Mouse (Mus musculus): ENCODE data around the gene Lrtm1. TPM values are rescaled to one million over a fixed set of nuclear protein-coding genes. Genes with fewer than 3 reads are reported as not detected.

Gene Lrtm1
- polyA plus RNA-seq, 1 experiment from 2014 or later, result 0.38 TPM

DNA sequence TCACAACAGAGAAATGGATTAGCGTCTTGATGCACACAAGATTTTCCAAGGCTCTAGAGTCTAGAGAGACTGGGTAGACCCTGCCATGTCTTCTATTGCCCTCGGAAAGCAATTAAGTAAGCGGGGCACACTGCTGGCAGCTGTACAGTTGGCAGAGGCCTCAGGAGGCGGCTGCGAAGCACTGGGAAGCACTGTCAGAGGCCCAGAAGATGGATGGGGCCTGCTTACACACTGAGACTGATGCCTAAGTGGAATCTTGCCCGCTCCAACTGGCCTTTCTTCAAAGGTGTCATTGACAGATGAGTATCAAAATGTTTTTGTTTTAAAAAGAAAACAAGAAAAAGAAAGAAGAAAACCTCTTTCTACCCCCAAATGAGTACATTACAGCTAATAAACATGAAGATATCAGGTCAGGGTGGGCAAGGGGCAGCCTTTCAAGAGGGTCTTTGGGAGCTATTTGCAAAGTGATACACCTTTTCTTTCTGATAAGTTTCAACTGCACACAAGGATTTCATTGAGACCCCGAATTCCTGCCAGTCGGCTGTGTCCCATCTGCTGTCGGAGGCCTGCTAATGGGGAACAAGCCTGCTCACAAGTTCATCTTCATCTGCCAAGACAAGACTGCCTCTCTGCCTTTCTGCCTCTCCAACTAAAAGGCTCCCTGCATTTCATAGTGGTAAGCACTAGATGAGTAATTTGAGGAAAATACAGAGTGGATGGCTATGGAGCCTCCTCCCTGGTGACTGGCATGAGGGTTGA lies 22.8 kb downstream of the Lrtm1 start:
- no peak overlapping the region for H3K4me3 ChIP-seq
- peak; percentile 89 for ATAC-seq (ENCODE audit: low FRiP score, low read depth)
- H3K27ac ChIP-seq (replicated peaks), result peak overlapping the region; percentile 57
- H3K9ac ChIP-seq, result no peak overlapping the region
- WGBS, result 26% methylated on average over 9 of the region's 9 CpGs
- H3K4me1 ChIP-seq (replicated peaks), result peaks cover 25% of the 10 kb centered on the region
- H3K36me3 ChIP-seq, result no peaks in the 10 kb centered on the region
- no peaks in the 10 kb centered on the region; the same call in 1 of the 2 replicates for H3K27me3 ChIP-seq
- no peak overlapping the region for H3K4me2 ChIP-seq
- no peaks in the 10 kb centered on the region for H3K9me3 ChIP-seq

DNA sequence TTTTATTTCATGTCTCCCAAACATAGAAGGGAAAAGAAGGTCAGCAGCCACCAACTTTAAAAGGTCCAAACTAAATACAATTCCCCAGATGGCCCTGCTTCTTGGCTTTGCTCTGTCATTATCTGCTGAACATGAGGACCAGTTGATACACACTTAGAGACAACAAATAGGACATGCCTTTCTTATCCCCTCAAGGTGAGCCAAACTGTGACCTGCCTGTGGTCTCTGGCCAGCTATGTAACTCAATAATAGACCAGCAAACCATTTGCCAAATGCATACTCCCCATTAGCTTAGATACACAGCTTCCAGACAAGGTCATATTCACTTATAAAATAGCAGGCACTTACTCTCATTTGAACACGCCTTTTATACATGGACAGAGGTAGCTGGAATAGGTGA lies 23.5 kb downstream of the Lrtm1 start:
- Histone ChIP-seq H3K27me3 (no peaks in the 10 kb centered on the region; the same call in 1 of the 2 replicates), H3K9me3 (no peaks in the 10 kb centered on the region), H3K4me3 (no peak overlapping the region), H3K27ac (replicated peaks) (peak overlapping the region; percentile 57), H3K4me1 (replicated peaks) (peaks cover 25% of the 10 kb centered on the region), H3K4me2 (no peak overlapping the region), H3K9ac (no peak overlapping the region), H3K36me3 (no peaks in the 10 kb centered on the region)
- WGBS, result 83% methylated on average over 1 of the region's 1 CpGs
- ATAC-seq (ENCODE audit: low FRiP score, low read depth), result no peak

DNA sequence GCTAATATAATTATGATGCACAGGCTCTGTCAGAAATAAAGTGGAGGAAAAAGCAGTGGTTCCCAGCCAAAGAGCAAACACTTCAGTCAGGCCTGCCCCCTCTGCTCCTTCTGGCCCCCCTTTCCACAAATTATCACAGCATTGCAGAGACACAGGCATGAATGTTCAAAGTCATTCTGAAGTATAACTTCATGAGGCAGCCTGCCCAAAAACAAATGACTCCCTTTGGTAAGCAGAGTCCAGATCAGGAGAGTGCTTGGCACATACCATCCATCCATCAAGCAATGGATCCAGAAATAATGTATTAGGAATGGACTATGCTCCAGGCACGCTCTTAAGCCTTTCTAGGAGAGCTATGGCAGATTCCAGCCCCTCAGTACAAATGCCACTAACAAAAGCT lies 24.3 kb downstream of the Lrtm1 start:
- H3K4me2 ChIP-seq, result no peak overlapping the region
- no peaks in the 10 kb centered on the region for H3K9me3 ChIP-seq
- 35% methylated on average over 1 of the region's 1 CpGs for WGBS
- peaks cover 25% of the 10 kb centered on the region for H3K4me1 ChIP-seq (replicated peaks)
- H3K9ac ChIP-seq, result no peak overlapping the region
- H3K27ac ChIP-seq (replicated peaks), result 0 out of 2 replicates have a peak overlapping the region, but pooled peaks have one; percentile 51
- no peaks in the 10 kb centered on the region for H3K36me3 ChIP-seq
- no peak overlapping the region for H3K4me3 ChIP-seq
- no peak; the same call in 1 of the 2 replicates for ATAC-seq (ENCODE audit: low FRiP score, low read depth)
- no peaks in the 10 kb centered on the region; the same call in 1 of the 2 replicates for H3K27me3 ChIP-seq

DNA sequence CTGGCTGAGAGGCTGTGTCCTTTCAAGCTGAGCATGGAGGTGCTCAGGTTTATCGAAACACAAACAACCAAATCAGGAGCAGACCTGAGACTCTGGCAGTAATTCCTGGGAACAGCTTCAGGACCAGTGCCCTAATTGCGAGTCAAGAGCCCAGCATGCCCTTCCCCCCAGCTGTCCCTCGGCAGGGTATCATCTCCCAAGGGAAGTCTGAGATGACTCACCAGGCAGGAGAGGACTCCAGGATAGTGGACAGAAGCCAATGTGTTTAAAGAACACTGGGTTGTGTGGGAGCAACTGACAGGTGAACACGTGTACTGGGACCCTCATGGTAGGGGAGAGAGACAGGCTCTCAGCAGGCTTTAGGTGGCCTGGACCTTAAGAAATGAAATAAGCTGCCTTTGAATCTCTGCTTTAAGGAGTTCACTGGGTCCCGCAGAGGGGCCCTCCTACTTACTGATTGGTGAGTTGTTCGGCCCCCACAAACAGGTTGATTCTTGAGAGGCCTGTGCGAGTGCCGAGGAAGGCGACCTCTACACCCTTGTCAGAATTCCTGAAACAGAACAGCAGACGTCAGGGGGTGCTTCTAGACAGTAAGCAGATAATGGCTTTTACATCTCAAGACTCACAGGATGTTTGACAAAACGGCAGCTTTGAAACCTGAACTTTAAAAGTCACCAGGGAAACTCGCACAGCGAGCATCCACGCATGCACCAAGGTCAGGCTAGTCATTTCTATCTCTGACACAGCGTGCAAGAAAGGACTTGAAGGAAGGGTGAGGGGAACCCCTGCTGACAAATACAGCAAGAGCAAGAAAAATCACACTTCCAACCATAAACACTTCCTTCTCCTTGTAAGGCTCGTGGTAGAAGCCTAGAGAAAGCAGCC lies 34.2 kb downstream of the Lrtm1 start:
- Histone ChIP-seq H3K4me3 (no peak overlapping the region), H3K27ac (replicated peaks) (no peak overlapping the region), H3K36me3 (no peaks in the 10 kb centered on the region), H3K9me3 (no peaks in the 10 kb centered on the region), H3K27me3 (no peaks in the 10 kb centered on the region), H3K4me1 (replicated peaks) (no peaks in the 10 kb centered on the region), H3K4me2 (no peak overlapping the region), H3K9ac (no peak overlapping the region)
- 69% methylated on average over 16 of the region's 16 CpGs for WGBS
- ATAC-seq (ENCODE audit: low FRiP score, low read depth), result no peak

DNA sequence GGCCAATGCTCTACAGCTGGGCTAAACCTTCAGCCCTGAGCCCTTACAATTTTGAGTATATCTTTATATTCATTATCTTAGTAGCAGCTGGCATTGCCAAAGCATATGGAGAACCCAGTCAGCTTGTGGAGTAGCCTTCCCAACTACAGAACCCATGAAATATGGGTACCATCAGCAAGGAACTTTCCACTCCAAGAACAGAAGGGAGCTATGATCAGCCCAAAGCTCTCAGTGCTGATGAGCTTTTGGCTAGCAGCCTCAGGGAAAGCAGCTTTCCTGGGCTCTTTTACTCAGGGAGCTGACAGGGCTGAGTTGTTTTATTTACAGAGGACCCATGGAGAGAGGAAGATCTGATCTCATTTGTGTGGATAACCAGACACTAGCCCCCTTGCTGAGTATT lies 42.7 kb downstream of the Lrtm1 start:
- Histone ChIP-seq H3K36me3 (no peaks in the 10 kb centered on the region), H3K27ac (replicated peaks) (no peak overlapping the region), H3K4me1 (replicated peaks) (no peaks in the 10 kb centered on the region), H3K9me3 (no peaks in the 10 kb centered on the region), H3K4me2 (no peak overlapping the region), H3K27me3 (no peaks in the 10 kb centered on the region), H3K9ac (no peak overlapping the region), H3K4me3 (no peak overlapping the region)
- no peak for ATAC-seq (ENCODE audit: low FRiP score, low read depth)

DNA sequence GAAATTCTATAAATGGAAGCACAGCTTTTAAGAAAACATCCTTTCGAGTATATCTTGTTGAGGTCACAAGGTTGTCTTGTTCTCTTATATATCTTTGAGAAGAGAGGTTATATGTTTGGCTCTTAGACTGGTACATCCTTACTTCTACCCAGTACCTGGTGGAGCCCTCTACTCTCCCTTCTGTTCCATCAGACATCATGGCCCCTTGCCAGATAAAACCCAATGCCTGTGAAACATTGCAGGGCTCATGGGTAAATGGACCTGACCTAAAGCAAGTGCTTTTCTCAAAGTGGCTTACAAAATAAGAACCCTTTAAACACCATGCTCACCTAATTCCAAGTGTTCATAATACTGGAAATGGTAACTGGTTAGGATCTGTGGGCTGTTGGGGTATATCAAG lies 43.5 kb downstream of the Lrtm1 start:
- Histone ChIP-seq H3K4me2 (no peak overlapping the region), H3K9ac (no peak overlapping the region), H3K4me1 (replicated peaks) (no peaks in the 10 kb centered on the region), H3K27me3 (no peaks in the 10 kb centered on the region), H3K27ac (replicated peaks) (no peak overlapping the region), H3K36me3 (no peaks in the 10 kb centered on the region), H3K9me3 (no peaks in the 10 kb centered on the region), H3K4me3 (no peak overlapping the region)
- 90% methylated on average over 1 of the region's 1 CpGs for WGBS
- ATAC-seq (ENCODE audit: low FRiP score, low read depth), result no peak

DNA sequence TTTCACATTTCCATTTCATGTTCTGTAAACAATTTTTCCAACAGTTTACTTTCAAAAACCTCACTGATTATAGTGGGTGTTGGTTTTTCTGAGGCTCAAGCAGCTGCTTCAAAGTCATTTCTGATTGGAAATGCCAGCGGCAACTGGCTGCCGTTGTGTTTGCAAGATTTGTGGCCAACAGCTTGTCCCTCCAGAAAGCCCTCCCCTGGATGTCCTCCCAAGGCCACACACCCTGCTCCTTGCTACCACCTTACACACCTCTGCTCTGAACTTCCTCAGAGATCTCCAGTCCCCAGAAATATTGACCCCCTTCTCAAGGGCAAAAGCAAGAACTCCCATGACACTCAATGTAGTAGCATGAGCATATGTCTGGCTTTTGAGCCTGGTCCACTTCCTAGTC lies 44.7 kb downstream of the Lrtm1 start:
- Histone ChIP-seq H3K27me3 (no peaks in the 10 kb centered on the region), H3K4me2 (no peak overlapping the region), H3K9me3 (no peaks in the 10 kb centered on the region), H3K4me3 (no peak overlapping the region), H3K27ac (replicated peaks) (no peak overlapping the region), H3K36me3 (no peaks in the 10 kb centered on the region), H3K4me1 (replicated peaks) (no peaks in the 10 kb centered on the region), H3K9ac (no peak overlapping the region)
- 96% methylated on average over 2 of the region's 2 CpGs for WGBS
- no peak for ATAC-seq (ENCODE audit: low FRiP score, low read depth)

DNA sequence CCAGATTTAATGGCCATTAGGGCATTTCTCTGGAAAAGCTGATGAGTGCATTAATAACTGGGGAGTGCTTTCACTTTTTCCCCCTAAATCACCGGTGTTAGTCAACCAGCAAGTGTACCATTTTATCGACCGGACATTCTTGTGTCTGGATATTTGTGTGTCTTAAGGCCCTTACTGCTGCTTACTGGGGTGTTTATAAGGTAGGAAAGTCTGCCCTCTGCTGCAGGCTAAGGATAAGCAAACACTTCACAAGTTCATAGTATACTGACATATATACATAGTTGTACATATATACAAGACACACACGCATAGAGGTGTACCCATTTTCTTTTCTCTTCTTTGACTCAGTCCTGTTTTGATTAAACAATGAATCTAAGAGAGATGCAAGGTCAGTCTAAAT lies 55.7 kb downstream of the Lrtm1 start:
- H3K27ac ChIP-seq (replicated peaks), result no peak overlapping the region
- WGBS, result 62% methylated on average over 4 of the region's 4 CpGs
- no peak overlapping the region for H3K4me2 ChIP-seq

DNA sequence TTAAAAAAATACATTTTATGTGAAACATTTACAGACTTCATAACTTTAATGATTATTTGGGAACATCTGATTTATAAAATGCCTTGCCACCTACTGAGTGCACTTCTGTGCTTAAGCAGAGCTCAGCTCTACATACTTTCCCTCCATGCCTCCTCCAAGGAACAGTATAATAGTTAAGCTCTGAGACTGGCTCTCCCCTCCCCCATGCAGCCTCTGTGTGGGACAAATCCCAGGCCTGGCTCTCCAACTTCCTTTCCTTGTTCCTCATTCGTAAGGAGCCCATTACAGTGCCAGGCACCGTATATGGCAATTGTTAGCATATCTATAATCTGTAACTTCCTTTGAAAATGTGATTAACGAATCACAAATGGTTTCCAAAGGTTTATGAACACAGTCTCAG lies 59.4 kb downstream of the Lrtm1 start:
- no peak overlapping the region for H3K4me2 ChIP-seq
- H3K9ac ChIP-seq, result no peak overlapping the region
- no peak overlapping the region for H3K4me3 ChIP-seq
- H3K27ac ChIP-seq (replicated peaks), result no peak overlapping the region
- 0 out of 2 replicates have a peak, but pooled peaks cover 3% of the 10 kb centered on the region for H3K4me1 ChIP-seq (replicated peaks)
- no peaks in the 10 kb centered on the region for H3K9me3 ChIP-seq
- 70% methylated on average over 3 of the region's 3 CpGs for whole genome bisulfite sequencing
- H3K36me3 ChIP-seq, result no peaks in the 10 kb centered on the region
- ATAC-seq (ENCODE audit: low FRiP score, low read depth), result no peak
- no peaks in the 10 kb centered on the region for H3K27me3 ChIP-seq

More for the DNA sequence above, 55.7 kb downstream of the Lrtm1 start:
- no peaks in the 10 kb centered on the region for H3K36me3 ChIP-seq
- H3K9me3 ChIP-seq, result no peaks in the 10 kb centered on the region
- no peak overlapping the region for H3K4me3 ChIP-seq
- H3K4me1 ChIP-seq (replicated peaks), result 0 out of 2 replicates have a peak, but pooled peaks cover 3% of the 10 kb centered on the region
- H3K27me3 ChIP-seq, result no peaks in the 10 kb centered on the region
- ATAC-seq (ENCODE audit: low FRiP score, low read depth), result no peak
- H3K9ac ChIP-seq, result no peak overlapping the region

DNA sequence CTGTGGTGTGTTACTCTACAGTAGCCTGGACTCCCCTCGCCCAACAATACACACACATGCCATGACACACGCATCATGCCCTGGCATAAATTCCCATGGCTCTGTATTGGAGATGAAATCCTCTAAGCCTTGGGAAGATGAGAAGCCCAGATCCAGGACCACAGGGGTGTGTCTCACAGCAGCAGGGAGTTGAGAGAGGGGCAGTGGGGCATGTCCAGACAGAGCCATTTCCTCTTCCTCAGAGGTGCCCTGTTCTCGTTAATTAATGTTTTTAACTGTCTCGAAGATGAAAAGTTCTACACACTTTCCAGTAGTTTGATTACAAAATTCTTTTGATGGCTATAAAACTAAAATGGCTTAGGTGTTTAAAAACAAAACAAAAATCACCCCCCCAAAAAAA lies 62.2 kb downstream of the Lrtm1 start:
- Histone ChIP-seq H3K4me2 (no peak overlapping the region), H3K27me3 (no peaks in the 10 kb centered on the region), H3K4me1 (replicated peaks) (no peaks in the 10 kb centered on the region), H3K36me3 (no peaks in the 10 kb centered on the region), H3K9me3 (no peaks in the 10 kb centered on the region), H3K9ac (no peak overlapping the region), H3K4me3 (no peak overlapping the region), H3K27ac (replicated peaks) (no peak overlapping the region)
- no peak for ATAC-seq (ENCODE audit: low FRiP score, low read depth)
- WGBS, result 83% methylated on average over 4 of the region's 4 CpGs

DNA sequence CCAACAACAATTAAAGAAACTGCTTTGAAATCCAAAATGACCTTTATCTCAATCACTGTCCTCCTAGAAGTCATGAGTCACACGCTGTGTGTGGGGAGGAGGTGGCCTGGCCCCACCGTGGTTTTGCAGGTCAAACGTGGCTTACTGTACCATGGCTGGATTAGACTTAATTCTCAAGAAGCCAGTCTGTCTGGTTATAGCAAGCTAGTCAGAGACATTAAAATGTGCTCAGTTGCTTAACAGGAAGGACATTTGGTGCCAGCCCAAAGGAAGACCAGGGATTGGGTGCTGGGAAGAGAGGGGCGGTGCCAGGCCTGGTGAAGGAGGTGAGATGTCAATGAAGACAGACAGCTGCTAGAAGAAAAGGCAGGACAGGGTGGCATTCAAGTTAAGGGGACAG lies 62.6 kb downstream of the Lrtm1 start:
- Histone ChIP-seq H3K27ac (replicated peaks) (no peak overlapping the region), H3K4me3 (no peak overlapping the region), H3K27me3 (no peaks in the 10 kb centered on the region), H3K4me1 (replicated peaks) (no peaks in the 10 kb centered on the region), H3K9ac (no peak overlapping the region), H3K4me2 (no peak overlapping the region), H3K36me3 (no peaks in the 10 kb centered on the region), H3K9me3 (no peaks in the 10 kb centered on the region)
- ATAC-seq (ENCODE audit: low FRiP score, low read depth), result no peak
- 88% methylated on average over 4 of the region's 4 CpGs for WGBS

DNA sequence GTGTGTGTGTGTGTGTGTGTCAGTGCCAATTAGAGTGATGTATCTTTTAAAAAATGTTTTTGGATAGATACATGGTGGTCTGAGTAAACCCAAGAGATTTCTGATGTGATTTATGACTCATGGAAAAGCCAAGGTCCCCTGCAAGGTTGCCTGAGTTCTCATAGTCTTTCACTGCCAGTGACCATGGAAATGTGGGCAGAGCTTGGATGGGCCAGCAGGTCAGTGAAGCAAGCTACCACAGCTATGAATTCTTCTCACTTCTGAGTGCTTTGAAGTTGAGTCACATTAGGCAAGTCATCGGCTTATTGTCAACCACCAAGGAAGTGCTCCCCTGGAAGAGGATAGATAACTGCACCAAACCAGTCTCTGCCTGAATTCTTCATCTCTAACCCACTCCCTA lies 64.2 kb downstream of the Lrtm1 start:
- no peak for ATAC-seq (ENCODE audit: low FRiP score, low read depth)
- Histone ChIP-seq H3K27me3 (no peaks in the 10 kb centered on the region), H3K36me3 (no peaks in the 10 kb centered on the region), H3K9ac (no peak overlapping the region), H3K4me2 (no peak overlapping the region), H3K27ac (replicated peaks) (no peak overlapping the region), H3K4me1 (replicated peaks) (peaks cover 3% of the 10 kb centered on the region; the same call in 1 of the 2 replicates), H3K9me3 (no peaks in the 10 kb centered on the region), H3K4me3 (no peak overlapping the region)
- 85% methylated on average over 1 of the region's 1 CpGs for WGBS

Data from hindbrain, embryonic 15.5 days (tissue).